In genomic region chr9:50555094-50555446, GRCm38 (mm10) we compare ENCODE assay signal across 8 mouse cellular contexts. TPM values are rescaled to one million over a fixed set of nuclear protein-coding genes. Genes with fewer than 3 reads are reported as not detected.
DNase-seq lines count a peak whose midpoint lies in the region; ATAC-seq and TF ChIP-seq lines count a peak whose summit lies in the region.

Gene Bco2 (minus strand): TSS chr9:50555181.

- H3K27ac ChIP-seq in cerebellum, adult 2 months (ENCODE audit: insufficient read depth, low read length): peak within 1 kb of the TSS; percentile 54; the same call in 1 of the 2 replicates
- H3K27ac ChIP-seq in thymus, adult 2 months (ENCODE audit: control insufficient read depth, insufficient read depth, low read length): peak within 1 kb of the TSS; percentile 33; the same call in 1 of the 2 replicates
- H3K27ac ChIP-seq in limb, embryonic 15.5 days: no peak within 1 kb of the TSS

- no peak for TF ChIP-seq CTCF in cerebellum, adult 2 months (IDR thresholded peaks at IDR 0.05; ENCODE audit: borderline replicate concordance, insufficient read depth, low read depth, low read length)
- no peak for TF ChIP-seq CTCF in thymus, adult 2 months (IDR thresholded peaks at IDR 0.05; ENCODE audit: borderline replicate concordance, control insufficient read depth, extremely low read depth, insufficient read depth, low read length, poor library complexity)

- no peak within 1 kb of the TSS for H3K9ac ChIP-seq in limb, embryonic 15.5 days

- peak within 1 kb of the TSS; percentile 25; the same call in 1 of the 2 replicates for H3K4me2 ChIP-seq in limb, embryonic 15.5 days

- no peak for TF ChIP-seq POLR2A in cerebellum, adult 2 months (IDR thresholded peaks at IDR 0.05; ENCODE audit: borderline replicate concordance, insufficient read depth, low read length)
- TF ChIP-seq POLR2A in thymus, adult 2 months (IDR thresholded peaks at IDR 0.05; ENCODE audit: control insufficient read depth, extremely low read depth, insufficient read depth, low read length, poor library complexity): no peak

- 48% methylated on average over 2 of the region's 2 CpGs for WGBS in cerebellum, adult 2 months
- WGBS in thymus, adult 2 months: 72% methylated on average over 2 of the region's 2 CpGs
- WGBS in limb, embryonic 15.5 days: 38% methylated on average over 2 of the region's 2 CpGs

- no peak for ATAC-seq in limb, embryonic 15.5 days (ENCODE audit: insufficient number of reproducible peaks, low FRiP score, low TSS enrichment, low read depth)

- no peak for DNase-seq in cerebellum, adult 2 months
- DNase-seq in cerebellum, postnatal 14 days: no peak
- no peak for DNase-seq in thymus, adult 2 months
- DNase-seq in thymus, postnatal 25 days: no peak
- no peak for DNase-seq in c-Kit-positive CD71-positive TER-119-positive erythroid progenitor cells, embryonic 14.5 days (ENCODE audit: low spot score)
- DNase-seq in thymus, postnatal 36 days: no peak
- DNase-seq in testis, postnatal 14 days (ENCODE audit: low spot score): no peak

- peak within 1 kb of the TSS; percentile 29 for H3K4me3 ChIP-seq in cerebellum, adult 2 months (replicated peaks; ENCODE audit: insufficient read depth, low read depth, low read length)
- peak within 1 kb of the TSS; percentile 18 for H3K4me3 ChIP-seq in thymus, adult 2 months (ENCODE audit: control insufficient read depth, insufficient read depth, low read length)
- H3K4me3 ChIP-seq in limb, embryonic 15.5 days: no peak within 1 kb of the TSS

- no peaks in the 10 kb centered on the region for H3K9me3 ChIP-seq in limb, embryonic 15.5 days

- H3K4me1 ChIP-seq in cerebellum, adult 2 months (ENCODE audit: control insufficient read depth, insufficient read depth, low read length): no peaks in the 10 kb centered on the region
- peaks cover 6% of the 10 kb centered on the region for H3K4me1 ChIP-seq in thymus, adult 2 months (replicated peaks; ENCODE audit: control insufficient read depth, insufficient read depth, low read length)
- 0 out of 2 replicates have a peak, but pooled peaks cover 2% of the 10 kb centered on the region for H3K4me1 ChIP-seq in limb, embryonic 15.5 days

- H3K27me3 ChIP-seq in cerebellum, adult 2 months (ENCODE audit: control insufficient read depth, insufficient read depth, low read length): no peaks in the 10 kb centered on the region
- no peaks in the 10 kb centered on the region for H3K27me3 ChIP-seq in thymus, adult 2 months (ENCODE audit: control insufficient read depth, insufficient read depth, low read length)
- no peaks in the 10 kb centered on the region for H3K27me3 ChIP-seq in limb, embryonic 15.5 days

- no peaks in the 10 kb centered on the region for H3K36me3 ChIP-seq in thymus, adult 2 months (ENCODE audit: control insufficient read depth, insufficient read depth, low read length)
- no peaks in the 10 kb centered on the region for H3K36me3 ChIP-seq in limb, embryonic 15.5 days

RNA-seq across cellular contexts. Expression of gene Bco2, which starts in this region (rescaled TPM):
- polyA plus RNA-seq in cerebellum, adult 2 months (2012; rRNA removed): 1.1 and 1.4 TPM in 2 replicates
- polyA plus RNA-seq in thymus, adult 2 months (2012; rRNA removed): 0.23 and 0.38 TPM in 2 replicates
- 0.19 and 0.49 TPM in 2 replicates for polyA plus RNA-seq in limb, embryonic 15.5 days (2015; fragmentation: Nextera tagmentation; extraction: Ambion mirVana)
